Mouse (Mus musculus) hindbrain, embryonic 14.5 days (tissue): ENCODE results near the gene Jam2. TPM values are rescaled to one million over a fixed set of nuclear protein-coding genes. Genes with fewer than 3 reads are reported as not detected.

ENCODE experiments used
- ATAC-seq: fragments of 200-750 bp; cut with Nextera tagmentation; 2 replicates; pipeline ENCODE4 v1.8.0; 2017; ENCODE audit warnings: moderate number of reproducible peaks, mild to moderate bottlenecking, moderate TSS enrichment, moderate library complexity; ENCODE audit not compliant: low FRiP score
- DNase-seq: peaks from one replicate; pipeline ENCODE4 v3.0.0-alpha.2; 2015; ENCODE audit warnings: low spot score
- H3K27ac ChIP-seq: fragments of 300-500 bp; sonication (generic); 2 replicates; pipeline ENCODE4 v1.5.1; 2014; ENCODE audit warnings: mild to moderate bottlenecking, moderate library complexity
- H3K27me3 ChIP-seq: fragments of 300-500 bp; sonication (generic); 2 replicates; pipeline ENCODE4 v1.6.1; 2014; ENCODE audit warnings: mild to moderate bottlenecking, low read length, mixed read lengths; ENCODE audit not compliant: control insufficient read depth, insufficient read depth
- H3K36me3 ChIP-seq: fragments of 300-500 bp; sonication (generic); replicated peaks from 2 replicates; pipeline ENCODE4 v1.6.1; 2014; ENCODE audit not compliant: control insufficient read depth, insufficient read depth
- H3K4me1 ChIP-seq: fragments of 300-500 bp; sonication (generic); replicated peaks from 2 replicates; pipeline ENCODE4 v1.6.1; 2014; ENCODE audit warnings: antibody characterized with exemption, low read length, mixed read lengths; ENCODE audit not compliant: control insufficient read depth, insufficient read depth
- H3K4me2 ChIP-seq: fragments of 300-500 bp; sonication (generic); replicated peaks from 2 replicates; pipeline ENCODE4 v1.6.1; 2014; ENCODE audit warnings: mild to moderate bottlenecking, moderate library complexity
- H3K4me3 ChIP-seq: fragments of 300-500 bp; sonication (generic); replicated peaks from 2 replicates; pipeline ENCODE4 v1.5.1; 2014; ENCODE audit warnings: mild to moderate bottlenecking, low read length
- H3K9ac ChIP-seq: fragments of 300-500 bp; sonication (generic); 2 replicates; pipeline ENCODE4 v1.6.1; 2014
- H3K9me3 ChIP-seq: fragments of 300-500 bp; sonication (generic); 2 replicates; pipeline ENCODE4 v1.6.1; 2016; ENCODE audit warnings: low read length; ENCODE audit not compliant: control insufficient read depth
- WGBS: fragments of 180-500 bp; shearing (Covaris S2); extraction: QIAGEN DNeasy Blood & Tissue Kit; methylation state at CpG from one replicate; pipeline ENCODE4 v1.1.7; 2014; 5-methylcytosine and 5-hydroxymethylcytosine counted together
- polyA plus RNA-seq: library from polyadenylated mRNA; unstranded; fragments of >200 nt; fragmentation: Nextera tagmentation; extraction: Ambion mirVana; gene quantifications from 2 replicates; pipeline ENCODE4 v1.2.1, GENCODE M21; 2014

The Jam2 gene
- polyA plus RNA-seq, 1 experiment from 2014 or later, result 34.0 TPM

- H3K9ac ChIP-seq, result no peak overlapping the region
- H3K9me3 ChIP-seq, result no peaks in the 10 kb centered on the region
- no peak overlapping the region for H3K4me2 ChIP-seq
- H3K27me3 ChIP-seq, result no peaks in the 10 kb centered on the region
- H3K4me3 ChIP-seq, result no peak overlapping the region
- no peaks in the 10 kb centered on the region for H3K36me3 ChIP-seq
- ATAC-seq (no peak), DNase-seq (no peak)
- 87% methylated on average over 19 of the region's 19 CpGs for WGBS
- H3K27ac ChIP-seq, result no peak overlapping the region
- H3K4me1 ChIP-seq, result peaks cover 13% of the 10 kb centered on the region; the same call in 1 of the 2 replicates
Measured at GRCm38 (mm10) chr16:84769619-84770464, 4.1 kb upstream of the Jam2 start.

- DNase-seq (no peak), ATAC-seq (no peak)
- no peak overlapping the region for H3K4me2 ChIP-seq
- no peak overlapping the region for H3K27ac ChIP-seq
- H3K4me1 ChIP-seq, result peaks cover 13% of the 10 kb centered on the region; the same call in 1 of the 2 replicates
- H3K9ac ChIP-seq, result no peak overlapping the region
- no peak overlapping the region for H3K4me3 ChIP-seq
- WGBS, result 92% methylated on average over 7 of the region's 7 CpGs
- H3K9me3 ChIP-seq, result no peaks in the 10 kb centered on the region
- H3K36me3 ChIP-seq, result no peaks in the 10 kb centered on the region
- H3K27me3 ChIP-seq, result no peaks in the 10 kb centered on the region
Measured at GRCm38 (mm10) chr16:84770891-84771290, 3.0 kb upstream of the Jam2 start.

- no peak overlapping the region for H3K9ac ChIP-seq
- no peaks in the 10 kb centered on the region for H3K27me3 ChIP-seq
- H3K27ac ChIP-seq, result no peak overlapping the region
- no peak overlapping the region for H3K4me3 ChIP-seq
- ATAC-seq (no peak), DNase-seq (no peak)
- 92% methylated on average over 2 of the region's 2 CpGs for WGBS
- no peaks in the 10 kb centered on the region for H3K9me3 ChIP-seq
- no peak overlapping the region for H3K4me2 ChIP-seq
- H3K36me3 ChIP-seq, result no peaks in the 10 kb centered on the region
- peaks cover 13% of the 10 kb centered on the region; the same call in 1 of the 2 replicates for H3K4me1 ChIP-seq
Measured at GRCm38 (mm10) chr16:84771461-84771860, 2.5 kb upstream of the Jam2 start.

- ATAC-seq, result no peak
Measured at GRCm38 (mm10) chr16:84772496-84773267, 1.2 kb upstream of the Jam2 start.

GRCm38 (mm10) chr16:84773268-84773861 is 558 bp upstream of the Jam2 start:
- WGBS, result under 1% methylated on average over 15 of the region's 15 CpGs
- DNase-seq (peak; percentile 44), ATAC-seq (peak; percentile 3; the same call in 1 of the 2 replicates)
- H3K4me2 ChIP-seq, result peak overlapping the region; percentile 87
- H3K27me3 ChIP-seq, result no peaks in the 10 kb centered on the region
- H3K4me1 ChIP-seq, result peaks cover 13% of the 10 kb centered on the region; the same call in 1 of the 2 replicates
- no peaks in the 10 kb centered on the region for H3K9me3 ChIP-seq
- H3K9ac ChIP-seq, result peak overlapping the region; percentile 74
- H3K36me3 ChIP-seq, result no peaks in the 10 kb centered on the region
- H3K4me3 ChIP-seq, result peak overlapping the region; percentile 67
- peak overlapping the region; percentile 82 for H3K27ac ChIP-seq

More at GRCm38 (mm10) chr16:84772496-84773267, 1.2 kb upstream of the Jam2 start:
- peaks cover 13% of the 10 kb centered on the region; the same call in 1 of the 2 replicates for H3K4me1 ChIP-seq
- no peak overlapping the region; the same call in 1 of the 2 replicates for H3K27ac ChIP-seq
- peak overlapping the region; percentile 67 for H3K4me3 ChIP-seq
- peak overlapping the region; percentile 74; the same call in 1 of the 2 replicates for H3K9ac ChIP-seq
- H3K36me3 ChIP-seq, result no peaks in the 10 kb centered on the region
- peak; percentile 43 for DNase-seq
- WGBS, result 4% methylated on average over 8 of the region's 8 CpGs
- no peaks in the 10 kb centered on the region for H3K27me3 ChIP-seq
- peak overlapping the region; percentile 87 for H3K4me2 ChIP-seq
- no peaks in the 10 kb centered on the region for H3K9me3 ChIP-seq

- H3K4me1 ChIP-seq, result peaks cover 13% of the 10 kb centered on the region; the same call in 1 of the 2 replicates
- WGBS, result under 1% methylated on average over 23 of the region's 23 CpGs
- H3K36me3 ChIP-seq, result no peaks in the 10 kb centered on the region
- peak overlapping the region; percentile 74 for H3K9ac ChIP-seq
- DNase-seq (peak; percentile 84), ATAC-seq (peak; percentile 49; the same call in 1 of the 2 replicates)
- no peaks in the 10 kb centered on the region for H3K9me3 ChIP-seq
- peak overlapping the region; percentile 67 for H3K4me3 ChIP-seq
- peak overlapping the region; percentile 82 for H3K27ac ChIP-seq
- no peaks in the 10 kb centered on the region for H3K27me3 ChIP-seq
- H3K4me2 ChIP-seq, result peak overlapping the region; percentile 87
Measured at GRCm38 (mm10) chr16:84774761-84775231, 873 bp downstream of the Jam2 start.

DNA sequence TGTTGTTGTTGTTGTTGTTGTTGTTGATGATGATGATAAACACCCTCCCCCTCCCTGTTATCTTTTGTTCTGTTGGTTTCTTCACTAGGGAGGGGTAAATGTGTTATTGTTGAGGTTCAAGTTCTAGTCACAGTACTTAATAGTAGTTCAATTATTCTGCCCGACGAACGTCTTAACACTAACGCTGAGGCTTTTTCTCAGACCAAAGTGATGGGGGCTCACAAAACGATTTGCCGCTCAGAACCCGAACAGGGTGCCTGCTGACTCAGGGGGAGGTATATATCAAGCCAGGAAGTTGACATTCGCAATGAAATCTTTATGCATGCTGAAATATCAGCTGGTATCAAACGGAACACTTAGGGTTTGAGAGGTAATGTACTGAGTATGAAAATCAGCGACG is 1.4 kb downstream of the Jam2 start:
- no peak overlapping the region for H3K27ac ChIP-seq
- no peaks in the 10 kb centered on the region for H3K36me3 ChIP-seq

GRCm38 (mm10) chr16:84776089-84776784 is 2.3 kb downstream of the Jam2 start:
- WGBS, result 44% methylated on average over 7 of the region's 7 CpGs
- H3K9ac ChIP-seq, result no peak overlapping the region
- peaks cover 13% of the 10 kb centered on the region; the same call in 1 of the 2 replicates for H3K4me1 ChIP-seq
- H3K27ac ChIP-seq, result no peak overlapping the region
- peak overlapping the region; percentile 87 for H3K4me2 ChIP-seq
- H3K36me3 ChIP-seq, result no peaks in the 10 kb centered on the region
- DNase-seq (no peak), ATAC-seq (no peak)
- H3K4me3 ChIP-seq, result peak overlapping the region; percentile 67
- H3K9me3 ChIP-seq, result no peaks in the 10 kb centered on the region
- no peaks in the 10 kb centered on the region for H3K27me3 ChIP-seq

More for the DNA sequence above, 1.4 kb downstream of the Jam2 start:
- Histone ChIP-seq H3K9ac (peak overlapping the region; percentile 74; the same call in 1 of the 2 replicates), H3K4me1 (peaks cover 13% of the 10 kb centered on the region; the same call in 1 of the 2 replicates), H3K4me2 (peak overlapping the region; percentile 87), H3K27me3 (no peaks in the 10 kb centered on the region), H3K4me3 (peak overlapping the region; percentile 67), H3K9me3 (no peaks in the 10 kb centered on the region)
- DNase-seq (no peak), ATAC-seq (no peak)
- 14% methylated on average over 11 of the region's 11 CpGs for WGBS
